Mouse (Mus musculus) small intestine, adult 2 months (tissue): ENCODE data around the gene Gm44511.

Experiments used
- CTCF ChIP-seq: fragments of 200-500 bp; IDR thresholded peaks from 2 replicates; pipeline ENCODE4 v1.5.1; 2012; ENCODE audit warnings: low read depth, mild to moderate bottlenecking, control low read depth, inconsistent platforms, low read length, moderate library complexity, mixed read lengths; ENCODE audit not compliant: insufficient replicate concordance, insufficient read length; ENCODE audit errors: extremely low read depth
- POLR2A ChIP-seq: fragments of 200-500 bp; IDR thresholded peaks from 2 replicates; pipeline ENCODE4 v1.6.1; 2012; ENCODE audit warnings: low read depth, mild to moderate bottlenecking, control low read depth, inconsistent platforms, low read length, moderate library complexity

DNA sequence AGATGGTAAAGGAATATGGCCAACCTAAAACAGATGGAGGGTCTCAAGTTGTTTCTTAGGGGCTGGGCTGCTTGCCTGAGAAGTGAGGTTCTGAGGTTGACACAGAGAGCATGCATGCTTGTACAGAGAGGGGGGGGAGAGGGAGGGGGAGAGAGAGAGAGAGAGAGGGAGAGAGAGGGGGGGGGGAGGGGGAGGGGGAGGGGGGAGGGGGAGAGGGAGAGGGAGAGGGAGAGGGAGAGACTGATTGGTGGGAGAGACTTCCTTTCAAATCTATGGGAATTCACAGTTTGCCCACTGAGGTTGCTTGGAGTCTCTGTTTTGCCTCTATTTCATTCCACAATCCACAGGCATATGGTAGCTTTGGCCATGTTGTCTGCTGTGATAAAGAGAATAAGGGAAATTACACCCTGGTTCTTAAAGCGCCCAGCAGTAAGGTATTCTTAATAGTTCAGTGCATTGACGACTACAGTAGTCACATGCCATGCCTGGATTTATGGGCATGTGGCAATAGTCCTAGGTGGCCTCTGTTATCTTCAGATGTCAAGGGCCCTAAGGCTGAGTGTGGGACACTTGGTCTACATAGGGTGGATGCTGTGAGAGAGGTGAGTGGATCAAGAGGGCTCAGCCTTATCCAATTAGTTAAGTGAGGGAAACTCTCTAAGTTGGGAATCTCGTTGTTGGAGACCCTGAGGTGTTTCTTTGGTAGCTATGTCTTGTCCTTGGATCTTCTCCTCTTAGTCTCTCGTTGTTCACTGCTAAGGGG, 15.4 kb upstream of the Gm44511 start:
- TF ChIP-seq CTCF (no peak), POLR2A (no peak)
